Mouse (Mus musculus) C2C12 (cell line): ENCODE measurements at regions not wholly inside any gene's neighbourhood (a gene's known extent, or its start where the extent isn't known, plus 50 kb on each side); places are given as distances from the start of the nearest gene placed in this dataset.

Experiments
- H3K27me3 ChIP-seq: one replicate; pipeline ENCODE4 v1.6.1; 2011; ENCODE audit not compliant: control insufficient read depth, insufficient read depth, insufficient read length
- H3K36me3 ChIP-seq: one replicate; pipeline ENCODE4 v1.6.1; 2011; ENCODE audit not compliant: control insufficient read depth, insufficient read depth
- H3K4me3 ChIP-seq: one replicate; pipeline ENCODE4 v1.5.1; 2011; ENCODE audit warnings: mild to moderate bottlenecking, control low read depth; ENCODE audit not compliant: poor library complexity, insufficient read depth, severe bottlenecking
- H3K79me2 ChIP-seq: one replicate; pipeline ENCODE4 v1.6.1; 2011; ENCODE audit not compliant: control insufficient read depth, insufficient read depth
- H3K79me3 ChIP-seq: one replicate; pipeline ENCODE4 v1.6.1; 2011; ENCODE audit warnings: low read depth, control low read depth
- H3ac ChIP-seq: one replicate; pipeline ENCODE3; 2011; ENCODE audit warnings: low read depth; ENCODE audit not compliant: control insufficient read depth, insufficient read length
- CEBPB ChIP-seq: IDR thresholded peaks from one replicate; pipeline ENCODE4 v1.6.1; 2011; ENCODE audit warnings: low read depth, mild to moderate bottlenecking, control low read depth, moderate library complexity
- CTCF ChIP-seq: IDR thresholded peaks from one replicate; pipeline ENCODE4 v1.5.1; 2011; ENCODE audit not compliant: control insufficient read depth, insufficient read depth, insufficient read length
- FOSL1 ChIP-seq: IDR thresholded peaks from one replicate; pipeline ENCODE4 v1.8.0; 2011; ENCODE audit warnings: mild to moderate bottlenecking, low read length; ENCODE audit not compliant: poor library complexity, insufficient read depth, severe bottlenecking
- MAX ChIP-seq: IDR thresholded peaks from one replicate; pipeline ENCODE4 v1.6.1; 2011; ENCODE audit warnings: mild to moderate bottlenecking, control low read depth
- MYOD1 ChIP-seq: IDR thresholded peaks from one replicate; pipeline ENCODE4 v1.6.1; 2011; ENCODE audit warnings: low read depth; ENCODE audit not compliant: control insufficient read depth, insufficient read length
- MYOG ChIP-seq: IDR thresholded peaks from one replicate; pipeline ENCODE4 v1.6.1; 2011; ENCODE audit not compliant: control insufficient read depth, insufficient read length; ENCODE audit errors: extremely low read depth
- USF1 ChIP-seq: IDR thresholded peaks from one replicate; pipeline ENCODE4 v1.6.1; 2011; ENCODE audit warnings: low read depth, mild to moderate bottlenecking, control low read depth, moderate library complexity

- TF ChIP-seq USF1 (no peak), FOSL1 (no peak), CEBPB (no peak), MYOD1 (no peak), MYOG (no peak), MAX (no peak), CTCF (no peak)
- peaks cover 31% of the 10 kb centered on the region for H3K27me3 ChIP-seq
- no peak overlapping the region for H3K4me3 ChIP-seq
- no peaks in the 10 kb centered on the region for H3K79me3 ChIP-seq
- H3K36me3 ChIP-seq = no peaks in the 10 kb centered on the region
- H3K79me2 ChIP-seq = no peaks in the 10 kb centered on the region
- H3ac ChIP-seq = no peak overlapping the region
Observed at GRCm38 (mm10) chr7:113086158-113086557, 121.1 kb upstream of the Arntl start.

DNA sequence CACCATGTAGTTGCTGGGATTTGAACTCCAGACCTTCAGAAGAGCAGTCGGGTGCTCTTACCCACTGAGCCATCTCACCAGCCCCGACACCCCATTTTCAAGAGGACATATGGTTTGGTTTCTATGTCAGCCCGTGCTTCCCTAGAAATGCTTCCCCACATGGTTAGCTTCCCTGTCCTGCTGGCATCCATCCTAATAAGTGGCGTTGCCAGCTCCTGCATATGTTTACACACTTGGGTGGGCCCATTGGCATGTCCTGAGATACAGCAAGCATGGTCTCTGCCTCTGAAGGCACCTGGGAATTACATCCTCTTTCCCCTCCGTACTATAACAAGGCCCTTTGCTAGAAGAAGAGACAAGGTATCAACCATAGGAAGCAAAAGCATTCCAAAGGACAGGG, 119.6 kb upstream of the Arntl start:
- no peaks in the 10 kb centered on the region for H3K79me3 ChIP-seq
- H3K79me2 ChIP-seq = no peaks in the 10 kb centered on the region
- no peak overlapping the region for H3ac ChIP-seq
- peaks cover 28% of the 10 kb centered on the region for H3K27me3 ChIP-seq
- no peak overlapping the region for H3K4me3 ChIP-seq
- H3K36me3 ChIP-seq = no peaks in the 10 kb centered on the region
- TF ChIP-seq FOSL1 (no peak), USF1 (no peak), CTCF (no peak), MYOD1 (no peak), CEBPB (no peak), MYOG (no peak), MAX (no peak)

DNA sequence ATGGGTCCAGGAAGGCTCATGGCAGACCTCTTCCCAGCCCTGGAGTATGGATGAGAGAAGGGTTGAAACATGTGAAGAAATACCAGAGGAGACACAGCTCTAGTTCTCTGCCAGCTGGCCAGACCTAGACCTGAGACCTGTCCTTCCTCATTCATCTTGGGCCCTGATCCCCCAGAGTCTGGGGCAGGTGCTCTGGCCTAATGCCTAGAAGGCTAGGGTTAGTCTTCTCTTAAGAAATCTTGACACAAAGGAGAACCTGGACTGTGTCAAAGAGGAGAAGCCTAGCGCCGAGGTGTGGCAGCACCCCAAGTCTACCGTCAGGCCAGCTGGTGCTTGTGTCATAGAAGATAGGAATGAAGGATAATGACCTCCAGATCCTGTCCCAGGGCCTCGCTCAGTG, 118.2 kb upstream of the Arntl start:
- H3K79me3 ChIP-seq = no peaks in the 10 kb centered on the region
- no peaks in the 10 kb centered on the region for H3K79me2 ChIP-seq
- peaks cover 32% of the 10 kb centered on the region for H3K27me3 ChIP-seq
- TF ChIP-seq MYOD1 (no peak), CEBPB (no peak), MAX (no peak), USF1 (no peak), CTCF (no peak), MYOG (no peak), FOSL1 (no peak)
- H3K4me3 ChIP-seq = no peak overlapping the region
- no peak overlapping the region for H3ac ChIP-seq
- H3K36me3 ChIP-seq = no peaks in the 10 kb centered on the region

DNA sequence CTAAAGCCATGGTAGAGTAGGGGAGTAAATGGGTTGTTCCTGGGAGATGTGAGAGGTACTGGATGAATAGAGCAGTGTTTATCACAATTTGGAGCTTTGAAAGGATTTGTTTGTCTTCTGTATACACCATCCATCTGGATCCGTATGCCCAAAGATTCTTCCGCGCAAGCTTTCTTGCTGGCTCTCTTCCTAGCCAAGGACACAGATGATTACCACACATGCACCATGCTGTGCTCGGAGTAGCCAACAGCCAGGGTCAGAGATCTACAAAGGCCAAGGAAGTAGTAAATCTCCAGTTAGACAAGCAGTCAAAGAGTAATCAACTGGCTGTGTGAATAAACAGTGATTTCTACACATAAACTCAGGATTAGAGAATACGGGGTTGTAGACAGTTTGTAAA, 113.3 kb upstream of the Arntl start:
- no peaks in the 10 kb centered on the region for H3K79me3 ChIP-seq
- no peaks in the 10 kb centered on the region for H3K36me3 ChIP-seq
- no peak for TF ChIP-seq CTCF
- TF ChIP-seq FOSL1 = no peak
- no peak for TF ChIP-seq USF1
- no peak for TF ChIP-seq MYOD1
- TF ChIP-seq CEBPB = no peak
- no peak for TF ChIP-seq MYOG
- TF ChIP-seq MAX = no peak
- no peaks in the 10 kb centered on the region for H3K79me2 ChIP-seq
- H3K4me3 ChIP-seq = no peak overlapping the region
- H3K27me3 ChIP-seq = peaks cover 24% of the 10 kb centered on the region
- no peak overlapping the region for H3ac ChIP-seq

DNA sequence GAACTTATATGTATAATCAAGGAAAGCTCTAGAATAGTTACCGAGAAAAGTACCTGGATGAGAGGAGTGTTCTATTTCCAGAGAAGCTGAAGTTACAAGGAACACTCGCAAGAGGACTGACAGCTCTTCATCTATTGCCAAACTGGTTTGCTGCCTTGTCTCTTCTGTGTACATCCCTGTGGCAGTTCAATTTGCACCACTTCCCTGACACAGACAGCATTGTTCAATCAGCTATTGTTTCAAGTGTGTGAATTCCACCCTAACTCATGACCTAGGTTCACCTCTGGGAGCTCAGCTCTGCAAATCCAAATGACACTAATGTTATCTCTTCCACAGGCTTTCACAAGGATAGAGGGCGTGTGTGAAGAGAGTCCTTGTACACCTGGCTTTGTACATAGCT, 112.2 kb upstream of the Arntl start:
- Histone ChIP-seq H3K27me3 (peaks cover 25% of the 10 kb centered on the region), H3K36me3 (no peaks in the 10 kb centered on the region)
- no peak for TF ChIP-seq USF1
- no peak for TF ChIP-seq MYOD1
- no peak for TF ChIP-seq MYOG
- TF ChIP-seq CEBPB = no peak
- TF ChIP-seq FOSL1 = no peak
- TF ChIP-seq CTCF = no peak
- no peak for TF ChIP-seq MAX

DNA sequence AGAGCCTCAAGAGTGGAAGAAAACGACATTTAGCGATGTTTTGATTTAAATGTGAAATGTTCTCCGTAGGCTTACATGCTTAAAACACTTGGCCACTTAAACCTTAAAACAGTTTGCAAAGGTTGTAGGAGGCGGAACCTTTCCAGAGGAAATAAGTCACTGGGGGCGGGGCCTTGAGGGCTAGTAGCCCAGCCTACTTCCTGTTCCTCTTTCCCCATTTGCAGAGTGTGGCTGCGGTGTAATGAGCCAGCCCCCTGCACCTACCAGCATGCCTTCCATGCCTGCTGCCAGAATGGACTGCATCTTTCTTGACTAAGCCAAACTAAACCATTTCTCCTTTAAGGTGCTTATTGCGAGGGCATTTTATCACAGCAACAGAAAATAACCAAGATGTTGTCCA, 103.0 kb upstream of the Arntl start:
- H3K79me3 ChIP-seq = no peaks in the 10 kb centered on the region
- H3K4me3 ChIP-seq = no peak overlapping the region
- TF ChIP-seq USF1 = no peak
- TF ChIP-seq CTCF = no peak
- TF ChIP-seq MYOG = no peak
- no peak for TF ChIP-seq FOSL1
- TF ChIP-seq CEBPB = no peak
- no peak for TF ChIP-seq MYOD1
- TF ChIP-seq MAX = no peak

More for the DNA sequence above, 112.2 kb upstream of the Arntl start:
- no peak overlapping the region for H3ac ChIP-seq
- no peak overlapping the region for H3K4me3 ChIP-seq
- no peaks in the 10 kb centered on the region for H3K79me2 ChIP-seq
- no peaks in the 10 kb centered on the region for H3K79me3 ChIP-seq

More for the DNA sequence above, 103.0 kb upstream of the Arntl start:
- H3ac ChIP-seq = no peak overlapping the region
- H3K79me2 ChIP-seq = no peaks in the 10 kb centered on the region
- H3K36me3 ChIP-seq = no peaks in the 10 kb centered on the region
- peaks cover 7% of the 10 kb centered on the region for H3K27me3 ChIP-seq
